Mouse (Mus musculus) heart, embryonic 13.5 days (tissue): ENCODE measurements around the gene Pqlc2. TPM values are rescaled to one million over a fixed set of nuclear protein-coding genes. Genes with fewer than 3 reads are reported as not detected.

Experiments
- ATAC-seq: fragments of 200-750 bp; cut with Nextera tagmentation; 2 replicates; pipeline ENCODE4 v1.8.0; 2017; ENCODE audit warnings: moderate TSS enrichment; ENCODE audit not compliant: insufficient number of reproducible peaks, low FRiP score, low TSS enrichment; ENCODE audit errors: extremely low read depth
- H3K27ac ChIP-seq: fragments of 300-500 bp; sonication (generic); replicated peaks from 2 replicates; pipeline ENCODE4 v1.5.1; 2015; ENCODE audit warnings: moderate library complexity, mild to moderate bottlenecking, inconsistent platforms
- H3K27me3 ChIP-seq: fragments of 300-500 bp; sonication (generic); replicated peaks from 2 replicates; pipeline ENCODE4 v1.6.1; 2015; ENCODE audit warnings: mild to moderate bottlenecking, inconsistent platforms
- H3K36me3 ChIP-seq: fragments of 300-500 bp; sonication (generic); 2 replicates; pipeline ENCODE4 v1.6.1; 2015; ENCODE audit warnings: mild to moderate bottlenecking, inconsistent platforms
- H3K4me1 ChIP-seq: fragments of 300-500 bp; sonication (generic); 2 replicates; pipeline ENCODE4 v1.6.1; 2015; ENCODE audit warnings: inconsistent platforms
- H3K4me2 ChIP-seq: fragments of 300-500 bp; sonication (generic); 2 replicates; pipeline ENCODE4 v1.6.1; 2015; ENCODE audit warnings: inconsistent platforms, mild to moderate bottlenecking, moderate library complexity
- H3K4me3 ChIP-seq: fragments of 300-500 bp; sonication (generic); 2 replicates; pipeline ENCODE4 v1.5.1; 2015; ENCODE audit warnings: moderate library complexity, mild to moderate bottlenecking, inconsistent platforms
- H3K9ac ChIP-seq: fragments of 300-500 bp; sonication (generic); 2 replicates; pipeline ENCODE4 v1.6.1; 2015; ENCODE audit warnings: inconsistent platforms, mild to moderate bottlenecking, moderate library complexity
- H3K9me3 ChIP-seq: fragments of 300-500 bp; sonication (generic); 2 replicates; pipeline ENCODE4 v1.6.1; 2016; ENCODE audit warnings: inconsistent platforms
- WGBS: fragments of 180-500 bp; shearing (Covaris S2); methylation state at CpG from one replicate; pipeline ENCODE4 v1.1.7; 2015; ENCODE audit warnings: mixed read lengths; 5-methylcytosine and 5-hydroxymethylcytosine counted together
- polyA plus RNA-seq: library from polyadenylated mRNA; unstranded; fragments of >200 nt; fragmentation: Nextera tagmentation; extraction: Ambion mirVana; gene quantifications from 2 replicates; pipeline ENCODE4 v1.2.1, GENCODE M21; 2015

The Pqlc2 gene
- polyA plus RNA-seq, 1 experiment from 2014 or later, result 8.8 TPM

DNA sequence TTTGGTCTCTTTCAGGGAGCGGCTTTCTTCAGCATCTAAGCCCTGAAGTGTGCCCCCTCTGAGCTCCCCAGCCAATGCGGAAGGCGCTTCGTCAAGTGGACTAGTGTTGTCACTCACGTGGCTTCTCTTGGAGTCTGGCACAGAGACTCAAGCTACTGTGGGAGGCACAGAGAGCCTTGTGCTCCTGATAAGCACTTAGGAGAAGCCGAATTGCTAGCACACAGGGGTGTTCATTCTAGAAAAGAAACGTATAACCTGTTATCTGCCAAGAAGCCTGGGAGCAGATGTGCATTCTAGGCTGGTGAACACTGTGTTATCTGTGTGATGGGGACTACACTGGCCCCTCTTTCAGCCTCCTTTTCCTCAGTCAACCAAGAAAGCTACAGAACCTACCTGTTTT lies 25.0 kb upstream of the Pqlc2 start:
- no peak for ATAC-seq
- 26% methylated on average over 7 of the region's 7 CpGs for WGBS
- peaks cover 49% of the 10 kb centered on the region for H3K27me3 ChIP-seq

DNA sequence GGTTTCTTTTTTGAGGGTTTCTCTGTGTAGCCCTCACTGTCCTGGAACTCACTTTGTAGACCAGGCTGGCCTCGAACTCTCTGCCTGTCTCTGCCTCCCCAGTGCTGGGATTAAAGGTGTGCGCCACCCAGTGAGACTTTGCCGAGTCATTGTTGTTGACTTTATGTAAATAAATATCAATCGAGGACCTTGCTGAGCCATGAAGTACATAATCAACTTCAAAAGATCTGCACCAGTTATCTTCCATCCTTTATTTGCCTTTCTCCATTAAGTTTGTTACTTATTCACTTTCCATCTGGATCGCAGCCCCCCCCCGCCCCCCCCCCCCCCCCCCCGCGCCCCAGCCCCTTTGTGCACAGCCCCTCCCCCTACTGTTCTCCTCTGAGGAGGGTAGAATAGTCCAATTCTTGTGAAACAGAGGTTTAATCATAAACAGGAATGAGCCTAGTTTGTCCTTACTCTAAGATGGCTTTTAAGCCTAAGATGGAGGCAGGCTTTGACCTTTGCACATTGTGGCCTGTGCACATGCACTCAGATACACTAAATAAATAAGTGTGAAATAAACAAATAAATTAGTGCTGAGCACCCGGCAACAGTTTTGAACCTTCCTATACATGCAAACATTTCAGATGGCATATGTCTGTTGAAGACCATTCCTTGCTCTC lies 24.3 kb upstream of the Pqlc2 start:
- Histone ChIP-seq H3K9me3 (no peaks in the 10 kb centered on the region), H3K27ac (no peak overlapping the region; the same call in 1 of the 2 replicates), H3K4me1 (peaks cover 14% of the 10 kb centered on the region), H3K36me3 (no peaks in the 10 kb centered on the region), H3K9ac (no peak overlapping the region), H3K27me3 (peaks cover 48% of the 10 kb centered on the region), H3K4me2 (0 out of 2 replicates have a peak overlapping the region, but pooled peaks have one; percentile 25), H3K4me3 (no peak overlapping the region)
- ATAC-seq, result no peak
- 58% methylated on average over 8 of the region's 9 CpGs for WGBS

More for the DNA sequence above, 25.0 kb upstream of the Pqlc2 start:
- Histone ChIP-seq H3K9ac (no peak overlapping the region), H3K36me3 (no peaks in the 10 kb centered on the region), H3K27ac (no peak overlapping the region; the same call in 1 of the 2 replicates), H3K4me2 (peak overlapping the region; percentile 25), H3K4me3 (no peak overlapping the region), H3K4me1 (peaks cover 14% of the 10 kb centered on the region), H3K9me3 (no peaks in the 10 kb centered on the region)

DNA sequence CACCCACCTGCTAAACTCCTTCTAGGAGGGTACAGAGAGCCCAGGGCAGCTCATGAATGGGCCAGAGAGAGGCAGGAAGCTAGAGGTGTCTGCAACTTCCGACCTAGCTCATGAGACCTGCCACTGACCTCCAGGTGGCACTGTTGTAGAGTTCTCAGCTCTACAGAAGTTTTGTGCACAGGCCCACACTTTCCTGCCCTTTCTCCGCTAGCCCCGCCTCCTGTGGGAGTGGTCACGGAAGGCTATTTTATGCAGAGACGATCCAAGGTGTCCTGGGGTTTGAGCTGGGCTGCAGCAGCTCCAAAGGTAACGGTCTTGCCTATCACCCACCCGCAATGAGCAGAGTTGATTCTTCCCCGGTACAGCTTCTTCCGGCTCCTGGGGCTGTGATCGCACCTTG lies 20.1 kb upstream of the Pqlc2 start:
- peak overlapping the region; percentile 44 for H3K4me3 ChIP-seq
- no peaks in the 10 kb centered on the region for H3K9me3 ChIP-seq
- no peak overlapping the region for H3K27ac ChIP-seq
- peaks cover 7% of the 10 kb centered on the region for H3K4me1 ChIP-seq
- H3K9ac ChIP-seq, result peak overlapping the region; percentile 62
- H3K36me3 ChIP-seq, result no peaks in the 10 kb centered on the region
- peaks cover 24% of the 10 kb centered on the region for H3K27me3 ChIP-seq
- 6% methylated on average over 10 of the region's 10 CpGs for WGBS
- ATAC-seq, result peak; percentile 74; the same call in 1 of the 2 replicates
- peak overlapping the region; percentile 68 for H3K4me2 ChIP-seq

DNA sequence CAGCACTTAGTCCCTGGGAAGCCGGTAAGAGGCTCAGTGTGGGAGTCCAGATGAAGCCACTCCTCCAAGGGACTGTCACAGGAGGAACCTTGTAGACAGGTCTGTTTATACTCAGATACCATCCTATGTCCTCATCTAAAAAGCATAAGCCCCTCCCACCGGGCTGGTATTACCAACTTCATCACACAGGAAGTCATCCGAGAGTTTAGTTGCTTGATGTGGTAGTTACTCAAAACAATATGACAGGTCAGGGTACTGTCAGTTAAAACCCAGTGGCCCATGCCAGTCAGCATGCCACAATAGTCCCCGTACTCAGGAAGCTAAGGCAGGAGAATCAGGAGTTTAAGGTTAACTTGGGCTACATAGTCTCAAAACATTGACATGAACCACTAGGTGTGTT lies 9.2 kb upstream of the Pqlc2 start:
- WGBS, result 78% methylated on average over 4 of the region's 4 CpGs
- no peaks in the 10 kb centered on the region for H3K9me3 ChIP-seq
- no peaks in the 10 kb centered on the region for H3K4me1 ChIP-seq
- H3K4me3 ChIP-seq, result no peak overlapping the region
- H3K9ac ChIP-seq, result no peak overlapping the region
- peaks cover 39% of the 10 kb centered on the region for H3K36me3 ChIP-seq
- H3K27me3 ChIP-seq, result no peaks in the 10 kb centered on the region
- no peak overlapping the region for H3K4me2 ChIP-seq
- no peak for ATAC-seq
- no peak overlapping the region for H3K27ac ChIP-seq

DNA sequence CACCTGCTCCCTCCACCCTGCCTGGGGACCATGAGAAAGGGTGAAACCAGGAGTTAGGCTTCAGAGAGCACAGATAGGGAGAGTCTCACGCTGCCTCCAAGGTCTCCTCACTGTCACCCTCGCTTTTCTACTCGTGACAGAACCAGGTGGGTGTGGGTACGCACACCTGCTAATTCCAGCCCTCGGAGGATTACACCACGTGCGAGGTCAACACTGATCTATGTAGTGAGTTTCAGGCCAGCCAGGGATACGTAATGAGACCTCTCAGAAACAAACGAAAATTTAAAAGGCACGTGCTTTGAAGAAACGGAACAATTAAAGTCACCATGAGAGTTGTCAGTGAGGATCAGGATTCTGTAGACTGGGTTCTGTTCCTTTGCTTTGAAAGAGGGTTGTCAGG lies 7.9 kb upstream of the Pqlc2 start:
- Histone ChIP-seq H3K4me3 (no peak overlapping the region), H3K36me3 (peaks cover 49% of the 10 kb centered on the region), H3K27me3 (no peaks in the 10 kb centered on the region), H3K4me1 (no peaks in the 10 kb centered on the region), H3K9ac (no peak overlapping the region), H3K9me3 (no peaks in the 10 kb centered on the region), H3K27ac (no peak overlapping the region), H3K4me2 (no peak overlapping the region)
- ATAC-seq, result no peak
- WGBS, result 87% methylated on average over 11 of the region's 11 CpGs

DNA sequence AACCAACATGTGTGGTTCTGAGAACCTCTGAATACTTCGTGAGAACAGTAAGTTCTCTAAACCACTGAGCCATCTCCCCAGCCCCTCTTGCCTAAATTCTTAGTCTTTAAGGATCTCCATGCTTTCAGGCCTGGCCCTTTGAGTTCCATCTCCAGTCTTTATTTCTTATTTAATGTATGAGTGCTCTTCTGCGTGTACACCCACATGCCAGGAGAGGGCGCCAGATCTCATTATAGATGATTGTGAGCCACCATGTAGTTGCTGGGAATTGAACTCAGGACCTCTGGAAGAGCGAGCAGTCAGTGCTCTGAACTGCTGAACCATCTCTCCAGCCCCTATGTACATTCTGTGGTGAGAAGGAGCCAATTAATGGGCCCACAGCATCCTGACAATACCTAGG lies 2.1 kb upstream of the Pqlc2 start:
- Histone ChIP-seq H3K4me3 (no peak overlapping the region), H3K9me3 (no peaks in the 10 kb centered on the region), H3K36me3 (peaks cover 32% of the 10 kb centered on the region), H3K9ac (no peak overlapping the region), H3K27me3 (0 out of 2 replicates have a peak, but pooled peaks cover 4% of the 10 kb centered on the region), H3K27ac (no peak overlapping the region), H3K4me2 (no peak overlapping the region), H3K4me1 (peaks cover 21% of the 10 kb centered on the region)
- no peak for ATAC-seq
- 55% methylated on average over 4 of the region's 4 CpGs for WGBS

DNA sequence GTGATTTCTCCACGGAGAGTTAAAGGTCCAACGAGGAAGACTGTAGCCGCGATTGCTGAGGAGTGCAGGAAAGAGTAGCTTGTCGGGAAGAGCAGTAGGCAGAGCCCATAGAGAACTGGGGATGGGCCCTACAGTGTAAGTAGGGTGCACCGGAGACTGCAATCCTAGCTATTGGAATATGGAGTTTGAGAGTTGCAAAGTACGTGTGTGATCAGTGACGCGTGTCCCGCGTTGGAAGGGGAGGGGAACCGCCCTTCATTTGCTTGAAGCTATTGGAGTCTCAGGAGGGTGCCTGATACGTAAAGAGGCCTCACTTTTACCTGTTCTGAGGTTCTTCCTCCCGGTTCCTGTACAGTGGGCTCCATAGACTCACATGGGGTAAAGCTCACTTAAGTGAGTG lies 1.2 kb upstream of the Pqlc2 start:
- H3K36me3 ChIP-seq, result peaks cover 32% of the 10 kb centered on the region
- ATAC-seq, result no peak
- 0 out of 2 replicates have a peak, but pooled peaks cover 4% of the 10 kb centered on the region for H3K27me3 ChIP-seq
- no peak overlapping the region for H3K27ac ChIP-seq
- 29% methylated on average over 14 of the region's 14 CpGs for WGBS
- H3K4me1 ChIP-seq, result peaks cover 21% of the 10 kb centered on the region
- peak overlapping the region; percentile 88 for H3K9ac ChIP-seq
- peak overlapping the region; percentile 97 for H3K4me2 ChIP-seq
- peak overlapping the region; percentile 77 for H3K4me3 ChIP-seq
- H3K9me3 ChIP-seq, result no peaks in the 10 kb centered on the region

DNA sequence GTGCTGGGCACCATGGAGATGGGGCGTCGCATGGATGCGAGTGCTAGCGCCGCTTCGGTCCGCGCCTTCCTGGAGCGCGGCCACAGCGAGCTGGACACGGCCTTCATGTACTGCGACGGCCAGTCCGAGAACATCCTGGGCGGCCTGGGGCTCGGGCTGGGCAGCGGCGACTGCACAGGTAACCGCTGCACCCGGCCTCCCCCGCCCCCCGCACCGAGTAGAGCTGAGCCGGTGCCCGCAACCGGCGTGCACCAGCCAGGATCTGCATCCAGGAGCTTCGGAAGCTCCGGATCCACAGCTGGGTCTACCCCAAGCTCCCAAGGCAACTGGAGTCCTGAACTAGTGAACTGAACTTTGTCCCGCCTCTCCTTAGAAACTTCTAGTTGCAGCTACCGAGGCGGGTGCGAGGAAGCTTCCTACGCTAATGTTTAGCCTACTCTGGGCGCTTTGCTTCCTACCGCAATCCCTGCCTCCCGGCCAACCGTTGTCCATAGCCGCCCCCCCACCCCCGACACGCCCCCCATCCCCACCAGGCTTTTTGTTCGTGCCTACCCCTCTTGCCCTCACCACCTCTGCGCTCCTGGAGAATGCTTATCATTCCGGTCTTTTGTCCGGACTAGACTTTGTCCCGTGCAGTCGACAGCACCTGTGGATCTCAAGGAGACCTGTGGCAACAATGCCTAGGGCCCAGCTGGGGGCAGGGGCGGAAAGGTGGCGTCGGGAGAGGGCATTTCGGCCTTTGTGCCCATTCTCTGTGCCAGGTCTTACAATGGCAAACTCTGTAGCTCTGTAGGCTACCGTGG lies 592 bp upstream of the Pqlc2 start:
- H3K27ac ChIP-seq, result peak overlapping the region; percentile 55
- no peaks in the 10 kb centered on the region for H3K9me3 ChIP-seq
- 1% methylated on average over 53 of the region's 53 CpGs for WGBS
- H3K4me1 ChIP-seq, result peaks cover 21% of the 10 kb centered on the region
- peak overlapping the region; percentile 77 for H3K4me3 ChIP-seq
- H3K9ac ChIP-seq, result peak overlapping the region; percentile 88
- 0 out of 2 replicates have a peak, but pooled peaks cover 4% of the 10 kb centered on the region for H3K27me3 ChIP-seq
- H3K36me3 ChIP-seq, result peaks cover 35% of the 10 kb centered on the region
- peak overlapping the region; percentile 97 for H3K4me2 ChIP-seq
- no peak for ATAC-seq

DNA sequence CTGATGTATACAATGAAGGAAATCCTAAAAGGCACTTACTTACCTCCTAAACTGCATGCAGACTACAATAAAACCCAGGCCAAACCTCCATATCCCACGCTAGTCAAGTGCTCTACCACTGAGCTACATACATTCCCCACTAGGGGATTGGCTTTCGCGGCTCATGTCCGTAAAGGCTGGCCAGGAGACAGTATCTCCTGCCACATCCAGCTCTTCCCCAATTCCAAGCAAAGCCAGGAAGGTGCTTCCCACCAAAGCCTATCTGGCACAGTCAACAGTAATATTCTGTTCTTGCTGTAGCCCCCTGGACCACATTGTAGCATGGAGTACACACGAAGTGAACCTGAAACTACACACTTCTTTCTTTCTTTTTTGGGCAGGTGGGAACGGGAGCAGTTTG lies 857 bp downstream of the Pqlc2 start:
- WGBS, result 25% methylated on average over 6 of the region's 6 CpGs
- no peaks in the 10 kb centered on the region for H3K9me3 ChIP-seq

DNA sequence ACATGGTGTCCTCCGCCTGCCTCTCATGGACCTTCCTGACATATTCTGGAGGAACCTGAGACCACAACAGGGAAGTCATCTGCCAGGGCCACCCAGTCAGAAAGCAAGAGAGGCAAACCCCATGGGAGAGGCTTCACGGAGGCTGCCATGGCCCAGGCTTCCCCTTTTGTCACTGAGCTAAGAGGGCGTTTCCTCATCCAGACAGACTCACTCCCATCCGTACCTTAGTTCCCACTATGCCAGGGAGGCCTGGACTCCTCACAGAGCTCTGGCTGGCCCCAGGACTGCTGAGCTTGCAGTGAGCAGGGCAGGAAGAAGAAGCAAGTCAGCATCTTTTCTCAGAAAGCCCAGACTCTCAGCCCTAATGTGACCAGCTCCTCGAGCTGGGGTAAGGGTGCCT lies 2.6 kb downstream of the Pqlc2 start:
- ATAC-seq, result no peak
- Histone ChIP-seq H3K36me3 (peaks cover 23% of the 10 kb centered on the region; the same call in 1 of the 2 replicates), H3K27ac (no peak overlapping the region), H3K4me3 (no peak overlapping the region), H3K27me3 (0 out of 2 replicates have a peak, but pooled peaks cover 4% of the 10 kb centered on the region), H3K4me2 (no peak overlapping the region), H3K9ac (peak overlapping the region; percentile 9; the same call in 1 of the 2 replicates), H3K4me1 (peaks cover 21% of the 10 kb centered on the region), H3K9me3 (no peaks in the 10 kb centered on the region)
- 82% methylated on average over 5 of the region's 5 CpGs for WGBS

More for the DNA sequence above, 857 bp downstream of the Pqlc2 start:
- Histone ChIP-seq H3K27me3 (0 out of 2 replicates have a peak, but pooled peaks cover 4% of the 10 kb centered on the region), H3K4me2 (peak overlapping the region; percentile 97), H3K36me3 (peaks cover 32% of the 10 kb centered on the region), H3K9ac (peak overlapping the region; percentile 88), H3K27ac (no peak overlapping the region), H3K4me3 (peak overlapping the region; percentile 77), H3K4me1 (peaks cover 21% of the 10 kb centered on the region)
- ATAC-seq, result no peak

DNA sequence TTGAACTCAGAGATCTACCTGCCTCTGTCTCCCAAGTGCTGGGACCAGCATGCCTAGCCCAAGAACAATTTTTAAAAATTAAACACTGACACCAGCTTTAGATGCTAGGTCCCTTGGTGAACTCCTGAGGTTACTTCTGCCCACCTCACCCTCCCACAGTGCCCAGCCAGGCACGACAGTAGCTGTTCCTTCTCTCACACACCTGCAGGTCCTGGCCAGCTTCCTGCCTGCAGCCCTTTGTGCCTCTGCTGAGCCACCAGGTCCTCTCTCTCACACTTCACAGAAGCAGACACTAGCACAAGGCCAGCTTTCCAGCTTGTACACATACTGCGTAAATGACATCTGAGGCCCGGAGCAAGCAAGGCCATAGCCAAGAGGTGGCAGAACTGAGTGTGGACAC lies 5.0 kb downstream of the Pqlc2 start:
- Histone ChIP-seq H3K9me3 (no peaks in the 10 kb centered on the region), H3K36me3 (peaks cover 43% of the 10 kb centered on the region), H3K27ac (no peak overlapping the region), H3K9ac (no peak overlapping the region), H3K27me3 (no peaks in the 10 kb centered on the region), H3K4me2 (no peak overlapping the region), H3K4me1 (peaks cover 10% of the 10 kb centered on the region), H3K4me3 (no peak overlapping the region)
- ATAC-seq, result no peak
- WGBS, result 85% methylated on average over 3 of the region's 3 CpGs
